Mouse (Mus musculus) cerebellum, adult (tissue): Measurements from ENCODE around the gene Stx19.
A peak's percentile ranks its signal among the peaks of the same experiment; 100 is the strongest.

ENCODE experiments used
- ATAC-seq: cut with Nextera tagmentation; 2 replicates; pipeline ENCODE4 v1.9.2; 2017; ENCODE audit warnings: mild to moderate bottlenecking, moderate library complexity, mixed read lengths; ENCODE audit not compliant: insufficient number of reproducible peaks, low FRiP score, low TSS enrichment

Gene Stx19

GRCm38 (mm10) chr16:62846498-62847312, 32.2 kb downstream of the Stx19 start, which contains the start of gene Arl13b:
Gene Arl13b, minus strand, starts transcription at chr16:62847040.
- peak; percentile 99 for ATAC-seq

GRCm38 (mm10) chr16:62852464-62853252, 38.2 kb downstream of the Stx19 start:
- ATAC-seq: no peak

GRCm38 (mm10) chr16:62853611-62854126, 39.2 kb downstream of the Stx19 start:
- ATAC-seq: no peak

GRCm38 (mm10) chr16:62854191-62855068, 40.0 kb downstream of the Stx19 start, which contains the start of gene Pros1:
Gene Pros1, plus strand, starts transcription at chr16:62854307.
- ATAC-seq: peak; percentile 80

- no peak for ATAC-seq
Observed at GRCm38 (mm10) chr16:62855385-62855784, 40.9 kb downstream of the Stx19 start.

GRCm38 (mm10) chr16:62856273-62856672, 41.8 kb downstream of the Stx19 start:
- no peak for ATAC-seq

GRCm38 (mm10) chr16:62857498-62857897, 43.0 kb downstream of the Stx19 start:
- no peak for ATAC-seq

GRCm38 (mm10) chr16:62858018-62858417, 43.5 kb downstream of the Stx19 start:
- ATAC-seq: no peak

- no peak for ATAC-seq
Observed at GRCm38 (mm10) chr16:62860140-62860539, 45.7 kb downstream of the Stx19 start.

- no peak for ATAC-seq
Observed at GRCm38 (mm10) chr16:62861455-62861854, 47.0 kb downstream of the Stx19 start.

GRCm38 (mm10) chr16:62872688-62873117, 58.2 kb downstream of the Stx19 start:
- ATAC-seq: no peak

GRCm38 (mm10) chr16:62873180-62873579, 58.7 kb downstream of the Stx19 start:
- no peak for ATAC-seq
